Mouse (Mus musculus): ENCODE measurements at regions not wholly inside any gene's neighbourhood (a gene's known extent, or its start where the extent isn't known, plus 50 kb on each side); places are given as distances from the start of the nearest gene placed in this dataset.

GRCm38 (mm10) chr8:91995407-91996144 lies 193.7 kb upstream of the Irx3 start:
- TF ChIP-seq CTCF (IDR thresholded peaks at IDR 0.05; ENCODE audit: low read depth): no peak
- no peak for TF ChIP-seq EP300 (IDR thresholded peaks at IDR 0.05; ENCODE audit: low read depth)

All from liver, postnatal 0 days (tissue).